Mouse (Mus musculus): ENCODE results near the gene Ell.

- TF ChIP-seq GATA1 (IDR thresholded peaks at IDR 0.05; ENCODE audit: low read length) (no peak), TAL1 (IDR thresholded peaks at IDR 0.05; ENCODE audit: low read length) (no peak)
Observed at GRCm38 (mm10) chr8:70565561-70565960, 26.3 kb downstream of the Ell start.

Measured in erythroblast, embryonic 14.5 days (primary cell).